Mouse (Mus musculus) inflammation-experienced regulatory T-cells, adult 6 months (primary cell): ENCODE results near the gene Mog. TPM values are rescaled to one million over a fixed set of nuclear protein-coding genes. Genes with fewer than 3 reads are reported as not detected.
"Not testable (repeated sequence)": the region's sequence is repeated elsewhere in the genome, so short reads cannot be mapped to it uniquely, and the experiment has no call there.

Source experiments
- ATAC-seq: one replicate; pipeline ENCODE4 v1.8.0; 2017
- polyA plus RNA-seq, 3 experiments: library from polyadenylated mRNA; unstranded; fragments of 100-300 nt; shearing (Covaris generic); gene quantifications; one replicate each; pipeline ENCODE4 v1.2.1; 2017

Mog gene
- polyA plus RNA-seq, 3 experiments from 2014 or later, result not detected

GRCm38 (mm10) chr17:36994528-36994927 is 28.7 kb downstream of the Mog start:
- no peak for ATAC-seq

- no peak for ATAC-seq
These were observed 29.4 kb downstream of the Mog start for GRCm38 (mm10) chr17:36993770-36994325.

- peak; percentile 82 for ATAC-seq
These were observed 30.7 kb downstream of the Mog start for GRCm38 (mm10) chr17:36992336-36993104.

GRCm38 (mm10) chr17:36990630-36991029 is 32.6 kb downstream of the Mog start:
- not testable (repeated sequence) for ATAC-seq

- ATAC-seq, result no peak
These were observed 33.8 kb downstream of the Mog start, which contains the start of gene H2-M5 for GRCm38 (mm10) chr17:36989437-36989836. TSS of gene H2-M5 (minus strand) at chr17:36989537.

GRCm38 (mm10) chr17:36988475-36988874 is 34.7 kb downstream of the Mog start:
- ATAC-seq, result no peak

- ATAC-seq, result peak; percentile 50
These were observed 40.7 kb downstream of the Mog start for GRCm38 (mm10) chr17:36982253-36983155.

GRCm38 (mm10) chr17:36981845-36982244 is 41.4 kb downstream of the Mog start:
- ATAC-seq, result no peak

GRCm38 (mm10) chr17:36981221-36981813 is 41.9 kb downstream of the Mog start, which contains the start of gene 2410137M14Rik:
TSS of gene 2410137M14Rik (minus strand) at chr17:36981237.
- no peak for ATAC-seq

GRCm38 (mm10) chr17:36973271-36973787 is 49.9 kb downstream of the Mog start:
- no peak for ATAC-seq

- ATAC-seq, result peak; percentile 76
These were observed 50.4 kb downstream of the Mog start for GRCm38 (mm10) chr17:36972791-36973190.

GRCm38 (mm10) chr17:36971172-36971850 is 51.9 kb downstream of the Mog start:
- ATAC-seq, result peak; percentile 36

GRCm38 (mm10) chr17:36970316-36970890 is 52.8 kb downstream of the Mog start:
- no peak for ATAC-seq

- ATAC-seq, result no peak
These were observed 56.3 kb downstream of the Mog start for GRCm38 (mm10) chr17:36966875-36967274.

- no peak for ATAC-seq
These were observed 62.1 kb downstream of the Mog start for GRCm38 (mm10) chr17:36961125-36961524.

Other genes starting within 250 kb of the Mog start
- not detected for gene H2-M10.6, start 211.2 kb downstream of the Mog start, polyA plus RNA-seq
- gene Trim26, start 186.3 kb downstream of the Mog start, polyA plus RNA-seq, result 10 to 100 TPM; 59.1 to 61.1 (median 60.5) TPM
- gene Trim15, start 156.2 kb downstream of the Mog start, polyA plus RNA-seq, result under 1 TPM; 0.32 to 0.47 (median 0.33) TPM
- not detected for gene Trim10, start 153.8 kb downstream of the Mog start, polyA plus RNA-seq
- gene Trim40, start 133.3 kb downstream of the Mog start, polyA plus RNA-seq, result not detected
- gene Trim31, start 125.3 kb downstream of the Mog start, polyA plus RNA-seq, result not detected
- not detected for gene Rnf39, start 80.5 kb downstream of the Mog start, polyA plus RNA-seq
- 100 to 1,000 TPM; 206 to 226 (median 211) TPM for gene Ppp1r11, start 71.7 kb downstream of the Mog start, polyA plus RNA-seq
- 10 to 100 TPM; 71.2 to 90.2 (median 83.7) TPM for gene Znrd1, start 64.8 kb downstream of the Mog start, polyA plus RNA-seq
- gene Znrd1as, start 64.8 kb downstream of the Mog start, polyA plus RNA-seq, result 1 to 10 TPM; 2.7 to 8.0 (median 8.0) TPM
- gene 2410137M14Rik, start 42.2 kb downstream of the Mog start, polyA plus RNA-seq, result not detected
- under 1 TPM in 2 of 3 experiments, not detected in 1; 0.16 to 0.39 TPM for gene H2-M5, start 33.9 kb downstream of the Mog start, polyA plus RNA-seq
- gene Zfp57, start 22.2 kb downstream of the Mog start, polyA plus RNA-seq, result not detected
- gene Gabbr1, start 22.6 kb upstream of the Mog start, polyA plus RNA-seq, result 1 to 10 TPM; 4.1 to 8.0 (median 7.4) TPM
- under 1 TPM in 2 of 3 experiments, not detected in 1; 0.16 to 0.20 TPM for gene Olfr90, start 65.1 kb upstream of the Mog start, polyA plus RNA-seq
- gene Olfr91, start 74.9 kb upstream of the Mog start, polyA plus RNA-seq, result under 1 TPM in 1 of 3 experiments, not detected in 2; 0.15 TPM
- not detected for gene Olfr92, start 96.7 kb upstream of the Mog start, polyA plus RNA-seq
- not detected for gene Olfr93, start 138.1 kb upstream of the Mog start, polyA plus RNA-seq
- gene Ubd, start 170.5 kb upstream of the Mog start, polyA plus RNA-seq, result 1 to 10 TPM in 1 of 3 experiments, under 1 TPM in 1, not detected in 1; 0.62 to 1.6 TPM
- not detected for gene Olfr94, start 177.6 kb upstream of the Mog start, polyA plus RNA-seq
- gene Olfr95, start 189.7 kb upstream of the Mog start, polyA plus RNA-seq, result not detected
- not detected for gene Olfr96, start 196.7 kb upstream of the Mog start, polyA plus RNA-seq
- not detected for gene Olfr97, start 213.9 kb upstream of the Mog start, polyA plus RNA-seq
- 1 to 10 TPM in 1 of 3 experiments, under 1 TPM in 2; 0.78 to 5.2 (median 0.99) TPM for gene Olfr98, start 240.4 kb upstream of the Mog start, polyA plus RNA-seq
- 100 to 1,000 TPM; 125 to 156 (median 125) TPM for gene H2-M3, start 246.8 kb upstream of the Mog start, polyA plus RNA-seq